Mouse (Mus musculus) CH12.LX (cell line): ENCODE results near the gene Nkapl. TPM values are rescaled to one million over a fixed set of nuclear protein-coding genes. Genes with fewer than 3 reads are reported as not detected.

Experiments
- DNase-seq: peaks from one replicate; pipeline ENCODE4 v3.0.0-alpha.2; 2013; ENCODE audit errors: extremely low read depth
- H3K27ac ChIP-seq: 2 replicates; pipeline ENCODE4 v1.5.1; 2012; ENCODE audit warnings: low read depth, mild to moderate bottlenecking, control low read depth, moderate library complexity; ENCODE audit not compliant: insufficient read depth
- H3K27me3 ChIP-seq: replicated peaks from 2 replicates; pipeline ENCODE3; 2012; ENCODE audit warnings: inconsistent platforms
- H3K36me3 ChIP-seq, 2 experiments: replicated peaks in 1 of 2; 2 replicates each; pipeline versions ENCODE3 to v1.6.1; 2012; ENCODE audit warnings: inconsistent platforms in 1 of 2, low read length in 1 of 2, mild to moderate bottlenecking in 1 of 2, mixed read lengths in 1 of 2, moderate library complexity in 1 of 2; ENCODE audit not compliant: control insufficient read depth in 1 of 2, insufficient read depth in 1 of 2
- H3K4me1 ChIP-seq, 2 experiments: 2 replicates each; pipeline ENCODE4 v1.6.1; 2012; ENCODE audit warnings: inconsistent platforms in 1 of 2, moderate library complexity in 1 of 2; ENCODE audit not compliant: insufficient read depth in 2 of 2, control insufficient read depth in 1 of 2
- H3K4me2 ChIP-seq: 2 replicates; pipeline ENCODE4 v1.6.1; 2012; ENCODE audit warnings: low read depth, mild to moderate bottlenecking, control low read depth; ENCODE audit not compliant: poor library complexity, insufficient read depth, severe bottlenecking
- H3K4me3 ChIP-seq, 3 experiments: fragments of 150-350 bp in 1 of 3; sonication (generic) in 1 of 3; replicated peaks in 1 of 3; 2 replicates each; pipeline versions ENCODE3 to v1.5.1; 2011 to 2012; ENCODE audit warnings: low read depth in 2 of 3, low read length in 2 of 3, mild to moderate bottlenecking in 2 of 3, moderate library complexity in 2 of 3, control low read depth in 1 of 3, improper control_type of control experiment in 1 of 3, inconsistent platforms in 1 of 3, mixed read lengths in 1 of 3; ENCODE audit not compliant: poor library complexity in 1 of 3
- H3K79me2 ChIP-seq: replicated peaks from 2 replicates; pipeline ENCODE4 v1.6.1; 2012; ENCODE audit warnings: mild to moderate bottlenecking, moderate library complexity; ENCODE audit not compliant: control insufficient read depth, poor library complexity, insufficient read depth, severe bottlenecking; ENCODE audit errors: extremely low read depth
- H3K9ac ChIP-seq: 2 replicates; pipeline ENCODE4 v1.6.1; 2012; ENCODE audit warnings: low read depth, mild to moderate bottlenecking, control low read depth, moderate library complexity; ENCODE audit not compliant: insufficient read depth
- H3K9me3 ChIP-seq: replicated peaks from 2 replicates; pipeline ENCODE3; 2012; ENCODE audit warnings: low read length, inconsistent platforms, mixed read lengths
- BHLHE40 ChIP-seq: IDR thresholded peaks from 2 replicates; pipeline ENCODE4 v1.6.1; 2011; ENCODE audit warnings: mild to moderate bottlenecking, low read depth, low read length, improper control_type of control experiment
- CHD1 ChIP-seq: IDR thresholded peaks from 2 replicates; pipeline ENCODE4 v1.6.1; 2012; ENCODE audit warnings: low read depth, low read length, improper control_type of control experiment, inconsistent platforms
- CHD2 ChIP-seq: IDR thresholded peaks from 2 replicates; pipeline ENCODE4 v1.6.1; 2011; ENCODE audit warnings: low read length, improper control_type of control experiment
- CTCF ChIP-seq, 2 experiments: IDR thresholded peaks in 1 of 2; conservative IDR thresholded peaks in 1 of 2; 2 replicates each; pipeline ENCODE4 v1.5.1; 2011 to 2012; ENCODE audit warnings: low read depth in 2 of 2, low read length in 2 of 2, improper control_type of control experiment in 1 of 2, inconsistent platforms in 1 of 2, mild to moderate bottlenecking in 1 of 2, moderate library complexity in 1 of 2
- E2F4 ChIP-seq: IDR thresholded peaks from 2 replicates; pipeline ENCODE4 v1.6.1; 2011; ENCODE audit warnings: low read depth, low read length, improper control_type of control experiment; ENCODE audit not compliant: insufficient replicate concordance
- ELF1 ChIP-seq: IDR thresholded peaks from 2 replicates; pipeline ENCODE4 v1.6.1; 2014; ENCODE audit warnings: low read depth, mild to moderate bottlenecking, inconsistent platforms, low read length, improper control_type of control experiment
- ETS1 ChIP-seq: conservative IDR thresholded peaks from 2 replicates; pipeline ENCODE4 v1.6.1; 2012; ENCODE audit warnings: low read depth, mild to moderate bottlenecking, inconsistent platforms, low read length, improper control_type of control experiment, moderate library complexity
- HCFC1 ChIP-seq: IDR thresholded peaks from 2 replicates; pipeline ENCODE4 v1.6.1; 2012; ENCODE audit warnings: low read depth, mild to moderate bottlenecking, inconsistent platforms, low read length, improper control_type of control experiment
- IRF4 ChIP-seq: IDR thresholded peaks from 2 replicates; pipeline ENCODE4 v1.6.1; 2014; ENCODE audit warnings: low read depth, mild to moderate bottlenecking, inconsistent platforms, low read length, improper control_type of control experiment
- JUN ChIP-seq: IDR thresholded peaks from 2 replicates; pipeline ENCODE4 v1.6.1; 2011; ENCODE audit warnings: low read depth, mild to moderate bottlenecking, low read length, improper control_type of control experiment, moderate library complexity; ENCODE audit not compliant: insufficient read depth
- JUND ChIP-seq: conservative IDR thresholded peaks from 2 replicates; pipeline ENCODE4 v1.6.1; 2011; ENCODE audit warnings: low read depth, low read length, improper control_type of control experiment
- KAT2A ChIP-seq: IDR thresholded peaks from 2 replicates; pipeline ENCODE4 v1.6.1; 2012; ENCODE audit warnings: low read length, improper control_type of control experiment, inconsistent platforms; ENCODE audit not compliant: insufficient replicate concordance
- MAX ChIP-seq: IDR thresholded peaks from 2 replicates; pipeline ENCODE4 v1.6.1; 2011; ENCODE audit warnings: low read length, improper control_type of control experiment
- MAZ ChIP-seq: IDR thresholded peaks from 2 replicates; pipeline ENCODE4 v1.6.1; 2012; ENCODE audit warnings: low read depth, mild to moderate bottlenecking, inconsistent platforms, low read length, improper control_type of control experiment, moderate library complexity
- MEF2A ChIP-seq: IDR thresholded peaks from 2 replicates; pipeline ENCODE4 v1.6.1; 2014; ENCODE audit warnings: low read depth, mild to moderate bottlenecking, inconsistent platforms, low read length, improper control_type of control experiment, borderline replicate concordance
- MYC ChIP-seq: IDR thresholded peaks from 2 replicates; pipeline ENCODE4 v1.6.1; 2011; ENCODE audit warnings: low read depth, mild to moderate bottlenecking, improper control_type of control experiment, low read length
- NELFE ChIP-seq: IDR thresholded peaks from 2 replicates; pipeline ENCODE4 v1.6.1; 2011; ENCODE audit warnings: low read depth, low read length, improper control_type of control experiment
- NRF1 ChIP-seq: IDR thresholded peaks from 2 replicates; pipeline ENCODE4 v1.6.1; 2014; ENCODE audit warnings: low read depth, mild to moderate bottlenecking, inconsistent platforms, low read length, improper control_type of control experiment, moderate library complexity
- PAX5 ChIP-seq: IDR thresholded peaks from 2 replicates; pipeline ENCODE4 v1.6.1; 2012; ENCODE audit warnings: low read length, inconsistent platforms, mixed read lengths
- POLR2A ChIP-seq: IDR thresholded peaks from 2 replicates; pipeline ENCODE4 v1.6.1; 2011; ENCODE audit warnings: low read depth, mild to moderate bottlenecking, improper control_type of control experiment, low read length
- POLR2AphosphoS2 ChIP-seq: IDR thresholded peaks from 2 replicates; pipeline ENCODE4 v1.6.1; 2011; ENCODE audit warnings: low read depth, low read length, improper control_type of control experiment
- SIN3A ChIP-seq: IDR thresholded peaks from 2 replicates; pipeline ENCODE4 v1.6.1; 2012; ENCODE audit warnings: low read length, improper control_type of control experiment, inconsistent platforms
- TCF12 ChIP-seq: IDR thresholded peaks from 2 replicates; pipeline ENCODE4 v1.6.1; 2014; ENCODE audit warnings: low read depth, mild to moderate bottlenecking, inconsistent platforms, low read length, improper control_type of control experiment
- UBTF ChIP-seq: IDR thresholded peaks from 2 replicates; pipeline ENCODE4 v1.6.1; 2012; ENCODE audit warnings: low read depth, mild to moderate bottlenecking, inconsistent platforms, low read length, improper control_type of control experiment, moderate library complexity
- USF1 ChIP-seq: IDR thresholded peaks from 2 replicates; pipeline ENCODE4 v1.6.1; 2014; ENCODE audit warnings: low read depth, mild to moderate bottlenecking, inconsistent platforms, low read length, improper control_type of control experiment
- ZKSCAN1 ChIP-seq: IDR thresholded peaks from 2 replicates; pipeline ENCODE4 v1.6.1; 2012; ENCODE audit warnings: low read depth, inconsistent platforms, low read length, improper control_type of control experiment, borderline replicate concordance
- ZMIZ1 ChIP-seq: IDR thresholded peaks from 2 replicates; pipeline ENCODE4 v1.6.1; 2012; ENCODE audit warnings: low read depth, mild to moderate bottlenecking, inconsistent platforms, low read length, improper control_type of control experiment
- dilution Hi-C: fragments of 300-500 bp; cut with MboI; formaldehyde crosslinking; loops from 2 replicates; pipeline ENCODE4 v1.14.3; 2020; ENCODE audit warnings: low sequenced_read_pairs; ENCODE audit not compliant: extremely low pct_unique_long_range_greater_than_20kb, extremely low pct_ligation_motif_present
- in situ Hi-C: fragments of 300-500 bp; cut with MboI; formaldehyde crosslinking; loops from 3 replicates; pipeline ENCODE4 v1.14.3; 2019; ENCODE audit warnings: low sequenced_read_pairs, low pct_ligation_motif_present, low pct_unique_long_range_greater_than_20kb, mixed read lengths
- polyA plus RNA-seq: library from polyadenylated mRNA; unstranded; fragments of >175 nt; gene quantifications from 2 replicates; pipeline ENCODE4 v1.2.1, GENCODE M21; 2012; ENCODE audit warnings: low read depth; ENCODE audit not compliant: insufficient read length
- total RNA-seq, 2 experiments: library from RNA; depleted of rRNA; stranded (reverse); fragments of 300-350 nt in 1 of 2; fragments of >200 nt in 1 of 2; gene quantifications; 2 replicates each; pipeline ENCODE4 v1.2.3; 2012 to 2014

Gene Nkapl
- total RNA-seq (2012; rRNA removed) (0.76 and 0.80 TPM in 2 replicates), total RNA-seq (2014; rRNA removed) (0.84 and 0.90 TPM in 2 replicates), polyA plus RNA-seq (0.26 and 0.56 TPM in 2 replicates)

DNA sequence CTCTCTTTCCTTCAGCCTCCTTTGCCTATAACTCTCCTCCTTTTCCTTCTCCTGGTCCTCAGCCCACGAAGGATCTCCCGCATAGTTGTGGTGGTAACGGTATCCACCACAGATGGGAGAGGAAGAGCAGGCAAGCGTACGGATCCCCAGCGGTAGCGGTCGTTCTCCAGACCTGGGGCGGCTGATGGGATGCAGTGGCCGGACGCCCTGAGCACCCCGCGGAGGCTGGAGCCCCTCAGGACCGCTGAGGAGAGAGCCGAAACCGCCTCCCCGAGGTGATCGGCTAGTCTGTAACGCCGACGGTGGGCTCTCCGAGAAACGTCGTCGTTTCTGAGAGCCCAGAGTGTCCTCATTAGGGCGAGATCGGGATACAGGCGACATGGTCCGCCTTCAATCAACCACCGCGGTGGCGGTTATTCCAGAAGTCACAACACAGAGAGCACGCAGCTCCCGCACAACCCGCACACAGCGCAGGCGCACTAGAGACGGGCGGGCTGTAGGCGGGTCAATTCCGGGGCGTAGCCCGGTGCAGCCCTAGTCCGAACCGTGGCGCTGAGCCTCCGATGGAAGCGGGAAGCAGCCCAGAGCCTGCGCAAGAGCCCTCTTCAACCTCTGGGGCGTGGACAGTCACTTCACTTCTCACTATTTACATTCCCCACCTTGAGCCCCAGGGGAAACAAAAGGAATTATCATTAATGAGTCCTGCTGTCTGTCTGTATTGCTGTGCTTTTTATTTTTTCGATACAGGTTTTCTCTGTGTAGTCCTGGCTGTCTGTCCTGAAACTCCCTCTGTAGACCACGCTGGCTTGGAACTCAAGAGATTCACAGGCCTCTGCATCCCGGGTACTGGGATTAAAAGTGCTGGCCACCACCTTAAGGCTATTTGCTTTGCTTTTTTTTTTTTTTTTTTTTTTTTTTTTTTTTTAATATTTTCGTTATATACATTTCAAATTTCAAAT, at the start of gene Nkapl:
TSS of gene Nkapl (minus strand) at position 449 of the 959 bp plus-strand sequence.
- in situ Hi-C loops = no loop called here
- Histone ChIP-seq H3K4me2 (peak within 1 kb of the TSS; percentile 76), H3K9me3 (no peaks in the 10 kb centered on the region), H3K27me3 (peaks cover 2% of the 10 kb centered on the region), H3K79me2 (no peaks in the 10 kb centered on the region), H3K4me3 (peak within 1 kb of the TSS; percentile 58 to 80 (median 60)), H3K36me3 (no peaks in the 10 kb centered on the region), H3K4me1 (peaks cover 2 to 4% of the 10 kb centered on the region in 2 experiments; a peak in 1 of 4 replicates), H3K9ac (peak within 1 kb of the TSS; percentile 80), H3K27ac (no peak within 1 kb of the TSS)
- dilution Hi-C loops = no loop called here
- peak; percentile 67; the same call in 1 of the 2 replicates for TF ChIP-seq TCF12
- no peak for TF ChIP-seq BHLHE40
- TF ChIP-seq MAX = peak; percentile 63; the same call in 1 of the 2 replicates
- TF ChIP-seq MEF2A = peak; percentile 13; the same call in 1 of the 2 replicates
- peak; percentile 43; the same call in 1 of the 2 replicates for TF ChIP-seq HCFC1
- TF ChIP-seq ZMIZ1 = peak; percentile 47
- peak; percentile 59; the same call in 1 of the 2 replicates for TF ChIP-seq NELFE
- TF ChIP-seq NRF1 = peak; percentile 90
- no peak; the same call in 1 of the 2 replicates for TF ChIP-seq IRF4
- peak; percentile 85 for TF ChIP-seq POLR2A
- TF ChIP-seq SIN3A = 0 out of 2 replicates have a peak, but pooled peaks have one; percentile 7
- TF ChIP-seq JUND = no peak
- TF ChIP-seq ELF1 = peak; percentile 65; the same call in 1 of the 2 replicates
- TF ChIP-seq MYC = 0 out of 2 replicates have a peak, but pooled peaks have one; percentile 20
- peak; percentile 78 for DNase-seq

- Histone ChIP-seq H3K9me3 (no peaks in the 10 kb centered on the region), H3K79me2 (no peaks in the 10 kb centered on the region), H3K4me1 (peaks cover 0 to 12% of the 10 kb centered on the region in 2 experiments; a peak in 2 of 4 replicates), H3K4me2 (peak overlapping the region; percentile 88; the same call in 1 of the 2 replicates), H3K4me3 (peak overlapping the region; percentile 62 to 66 (median 63)), H3K36me3 (peaks cover 0 to 4% of the 10 kb centered on the region in 2 experiments), H3K27ac (peak overlapping the region; percentile 63), H3K9ac (peak overlapping the region; percentile 29), H3K27me3 (no peaks in the 10 kb centered on the region)
- dilution Hi-C loops = no loop called here
- in situ Hi-C loops = no loop called here
- peak; percentile 92 for DNase-seq
- TF ChIP-seq MAZ (no peak), JUND (no peak), KAT2A (no peak), E2F4 (no peak), POLR2A (peak; percentile 83), UBTF (no peak), PAX5 (no peak), POLR2AphosphoS2 (no peak; the same call in 1 of the 2 replicates), JUN (no peak), IRF4 (peak; percentile 50; the same call in 1 of the 2 replicates), USF1 (no peak), MYC (peak; percentile 96), ELF1 (peak; percentile 57; the same call in 1 of the 2 replicates), ZKSCAN1 (no peak), CHD1 (peak; percentile 92), TCF12 (peak; percentile 65), ETS1 (no peak), CHD2 (no peak), MEF2A (no peak), CTCF (conservative IDR thresholded peaks at IDR 0.05 in 1 of 2, IDR thresholded peaks at IDR 0.05 in 1 of 2; ENCODE audit: low read depth in 2 of 2, low read length in 2 of 2) (no peak), ZMIZ1 (no peak), SIN3A (peak; percentile 54; the same call in 1 of the 2 replicates)
Observed at GRCm38 (mm10) chr13:21506221-21506649, 37.9 kb upstream of the Nkapl start.
